Mouse (Mus musculus): ENCODE results near the gene Spata16. TPM values are rescaled to one million over a fixed set of nuclear protein-coding genes. Genes with fewer than 3 reads are reported as not detected.

The Spata16 gene
- polyA plus RNA-seq, 1 experiment: not detected

GRCm38 (mm10) chr3:26916607-26917006, 279.2 kb downstream of the Spata16 start:
- no peak for TF ChIP-seq GATA1 (IDR thresholded peaks at IDR 0.05; ENCODE audit: low read length)

GRCm38 (mm10) chr3:26920986-26921385, 283.6 kb downstream of the Spata16 start:
- TF ChIP-seq GATA1 (IDR thresholded peaks at IDR 0.05; ENCODE audit: low read length): no peak

- no peak for TF ChIP-seq GATA1 (IDR thresholded peaks at IDR 0.05; ENCODE audit: low read length)
Observed at GRCm38 (mm10) chr3:26921576-26921975, 284.2 kb downstream of the Spata16 start.

- TF ChIP-seq GATA1 (IDR thresholded peaks at IDR 0.05; ENCODE audit: low read length): no peak
Observed at GRCm38 (mm10) chr3:26923391-26923790, 286.0 kb downstream of the Spata16 start.

- TF ChIP-seq GATA1 (IDR thresholded peaks at IDR 0.05; ENCODE audit: low read length): no peak
Observed at GRCm38 (mm10) chr3:26924212-26924611, 286.8 kb downstream of the Spata16 start.

GRCm38 (mm10) chr3:26933079-26933478, 295.7 kb downstream of the Spata16 start:
- no peak for TF ChIP-seq GATA1 (IDR thresholded peaks at IDR 0.05; ENCODE audit: low read length)

- no peak for TF ChIP-seq GATA1 (IDR thresholded peaks at IDR 0.05; ENCODE audit: low read length)
Observed at GRCm38 (mm10) chr3:26936897-26937590, 299.6 kb downstream of the Spata16 start.

GRCm38 (mm10) chr3:26966776-26967175, 329.4 kb downstream of the Spata16 start:
- TF ChIP-seq GATA1 (IDR thresholded peaks at IDR 0.05; ENCODE audit: low read length): no peak

- no peak for TF ChIP-seq GATA1 (IDR thresholded peaks at IDR 0.05; ENCODE audit: low read length)
Observed at GRCm38 (mm10) chr3:26968852-26969513, 331.6 kb downstream of the Spata16 start.

GRCm38 (mm10) chr3:26970529-26970928, 333.1 kb downstream of the Spata16 start:
- no peak for TF ChIP-seq GATA1 (IDR thresholded peaks at IDR 0.05; ENCODE audit: low read length)

GRCm38 (mm10) chr3:26971276-26971675, 333.9 kb downstream of the Spata16 start:
- no peak for TF ChIP-seq GATA1 (IDR thresholded peaks at IDR 0.05; ENCODE audit: low read length)

- no peak for TF ChIP-seq GATA1 (IDR thresholded peaks at IDR 0.05; ENCODE audit: low read length)
Observed at GRCm38 (mm10) chr3:26972105-26972504, 334.7 kb downstream of the Spata16 start.

- TF ChIP-seq GATA1 (IDR thresholded peaks at IDR 0.05; ENCODE audit: low read length): no peak
Observed at GRCm38 (mm10) chr3:26979603-26980002, 342.2 kb downstream of the Spata16 start.

- no peak for TF ChIP-seq GATA1 (IDR thresholded peaks at IDR 0.05; ENCODE audit: low read length)
Observed at GRCm38 (mm10) chr3:26980371-26980770, 343.0 kb downstream of the Spata16 start.

GRCm38 (mm10) chr3:26981979-26982623, 344.7 kb downstream of the Spata16 start:
- no peak for TF ChIP-seq GATA1 (IDR thresholded peaks at IDR 0.05; ENCODE audit: low read length)

GRCm38 (mm10) chr3:26983749-26984148, 346.3 kb downstream of the Spata16 start:
- no peak for TF ChIP-seq GATA1 (IDR thresholded peaks at IDR 0.05; ENCODE audit: low read length)
